Mouse (Mus musculus) hindbrain, embryonic 16.5 days (tissue): Measurements from ENCODE around the gene Crebzf. TPM values are rescaled to one million over a fixed set of nuclear protein-coding genes. Genes with fewer than 3 reads are reported as not detected.

Source experiments
- ATAC-seq: fragments of 200-750 bp; cut with Nextera tagmentation; 2 replicates; pipeline ENCODE4 v1.8.0; 2017; ENCODE audit warnings: moderate TSS enrichment, moderate library complexity
- H3K27ac ChIP-seq: fragments of 300-500 bp; sonication (generic); 2 replicates; pipeline ENCODE4 v1.5.1; 2014; ENCODE audit warnings: low read depth, mild to moderate bottlenecking, control low read depth, low read length, moderate library complexity
- H3K27me3 ChIP-seq: fragments of 300-500 bp; sonication (generic); replicated peaks from 2 replicates; pipeline ENCODE4 v1.6.1; 2014; ENCODE audit warnings: low read length; ENCODE audit not compliant: control insufficient read depth, insufficient read depth
- H3K36me3 ChIP-seq: fragments of 300-500 bp; sonication (generic); 2 replicates; pipeline ENCODE4 v1.6.1; 2014; ENCODE audit warnings: mild to moderate bottlenecking, low read length, moderate library complexity, mixed read lengths; ENCODE audit not compliant: control insufficient read depth, insufficient read depth
- H3K4me1 ChIP-seq: fragments of 300-500 bp; sonication (generic); 2 replicates; pipeline ENCODE4 v1.6.1; 2014; ENCODE audit warnings: low read depth, low read length; ENCODE audit not compliant: control insufficient read depth, insufficient read depth
- H3K4me2 ChIP-seq: fragments of 300-500 bp; sonication (generic); 2 replicates; pipeline ENCODE4 v1.6.1; 2014; ENCODE audit warnings: mild to moderate bottlenecking, low read length, control low read depth, moderate library complexity
- H3K4me3 ChIP-seq: fragments of 300-500 bp; sonication (generic); 2 replicates; pipeline ENCODE4 v1.5.1; 2014; ENCODE audit warnings: mild to moderate bottlenecking, low read length, control low read depth, moderate library complexity
- H3K9ac ChIP-seq: fragments of 300-500 bp; sonication (generic); 2 replicates; pipeline ENCODE4 v1.6.1; 2014; ENCODE audit warnings: low read depth, mild to moderate bottlenecking, control low read depth, low read length, moderate library complexity
- H3K9me3 ChIP-seq: fragments of 300-500 bp; sonication (generic); 2 replicates; pipeline ENCODE4 v1.6.1; 2014; ENCODE audit warnings: mild to moderate bottlenecking, low read length, moderate library complexity; ENCODE audit not compliant: control insufficient read depth
- WGBS: fragments of 180-500 bp; shearing (Covaris S2); extraction: QIAGEN DNeasy Blood & Tissue Kit; methylation state at CpG from one replicate; pipeline ENCODE4 v1.1.7; 2014; 5-methylcytosine and 5-hydroxymethylcytosine counted together
- polyA plus RNA-seq: library from polyadenylated mRNA; unstranded; fragments of >200 nt; fragmentation: Nextera tagmentation; extraction: Ambion mirVana; gene quantifications from 2 replicates; pipeline ENCODE4 v1.2.1, GENCODE M21; 2015

Crebzf gene
- polyA plus RNA-seq, 1 experiment from 2014 or later: 17.0 TPM

DNA sequence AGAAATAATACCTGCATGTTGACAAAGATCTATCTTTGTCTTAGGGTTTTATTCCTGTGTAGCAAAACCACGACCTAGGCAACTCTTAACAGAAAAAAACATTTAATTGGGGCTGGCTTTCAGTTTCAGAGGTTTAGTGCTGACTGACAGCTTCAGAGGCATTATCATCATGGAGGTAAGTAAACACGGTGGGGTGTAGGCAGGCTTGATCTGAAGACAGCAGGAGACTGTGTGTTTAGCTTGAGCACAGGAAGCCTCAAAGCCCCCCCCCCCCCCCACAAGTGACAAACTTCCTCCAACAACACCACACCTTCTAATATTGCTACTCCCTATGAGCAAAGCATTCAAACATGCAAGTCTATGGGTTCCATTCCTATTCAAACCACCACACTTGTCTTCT lies 31.0 kb downstream of the Crebzf start:
- 77% methylated on average over 2 of the region's 2 CpGs for WGBS
- Histone ChIP-seq H3K27ac (no peak overlapping the region), H3K9me3 (no peaks in the 10 kb centered on the region), H3K27me3 (no peaks in the 10 kb centered on the region), H3K4me2 (no peak overlapping the region), H3K4me1 (peaks cover 7% of the 10 kb centered on the region), H3K9ac (no peak overlapping the region), H3K36me3 (peaks cover 10% of the 10 kb centered on the region), H3K4me3 (no peak overlapping the region)
- no peak for ATAC-seq

DNA sequence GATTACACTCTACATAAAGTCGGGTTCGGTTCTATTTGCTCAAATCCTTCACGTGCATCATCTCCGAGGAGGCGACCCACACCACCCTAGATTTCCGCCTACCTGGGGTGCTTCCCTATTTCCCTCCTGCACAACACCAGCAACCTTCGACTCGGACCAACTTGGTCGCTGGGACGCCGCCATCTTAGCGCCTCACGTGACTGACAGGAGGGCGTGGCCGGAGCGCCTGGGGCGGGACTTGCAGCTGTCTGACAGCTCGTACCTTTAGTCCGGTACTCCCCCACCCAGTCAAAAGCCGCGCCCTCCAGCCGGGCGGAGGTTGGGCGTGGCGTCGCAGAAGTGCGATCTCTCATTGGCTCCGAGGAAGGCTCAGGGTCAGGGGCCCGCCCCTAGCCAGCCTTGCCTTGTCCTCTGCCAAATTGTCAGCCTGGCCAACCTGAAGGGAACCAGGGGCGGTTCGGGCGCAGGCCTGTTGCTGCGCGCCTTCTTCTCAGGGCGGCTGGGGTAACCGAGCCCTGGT lies 33.3 kb downstream of the Crebzf start, which contains the start of gene Tmem126b:
Gene Tmem126b (minus strand): TSS at position 209 of the 520 bp plus-strand sequence.
- Histone ChIP-seq H3K9ac (peak within 1 kb of the TSS; percentile 78), H3K27me3 (no peaks in the 10 kb centered on the region), H3K9me3 (no peaks in the 10 kb centered on the region), H3K4me1 (peaks cover 7% of the 10 kb centered on the region), H3K27ac (peak within 1 kb of the TSS; percentile 92), H3K36me3 (no peaks in the 10 kb centered on the region), H3K4me2 (peak within 1 kb of the TSS; percentile 82), H3K4me3 (peak within 1 kb of the TSS; percentile 59)
- WGBS: under 1% methylated on average over 31 of the region's 36 CpGs
- ATAC-seq: peak; percentile 100

DNA sequence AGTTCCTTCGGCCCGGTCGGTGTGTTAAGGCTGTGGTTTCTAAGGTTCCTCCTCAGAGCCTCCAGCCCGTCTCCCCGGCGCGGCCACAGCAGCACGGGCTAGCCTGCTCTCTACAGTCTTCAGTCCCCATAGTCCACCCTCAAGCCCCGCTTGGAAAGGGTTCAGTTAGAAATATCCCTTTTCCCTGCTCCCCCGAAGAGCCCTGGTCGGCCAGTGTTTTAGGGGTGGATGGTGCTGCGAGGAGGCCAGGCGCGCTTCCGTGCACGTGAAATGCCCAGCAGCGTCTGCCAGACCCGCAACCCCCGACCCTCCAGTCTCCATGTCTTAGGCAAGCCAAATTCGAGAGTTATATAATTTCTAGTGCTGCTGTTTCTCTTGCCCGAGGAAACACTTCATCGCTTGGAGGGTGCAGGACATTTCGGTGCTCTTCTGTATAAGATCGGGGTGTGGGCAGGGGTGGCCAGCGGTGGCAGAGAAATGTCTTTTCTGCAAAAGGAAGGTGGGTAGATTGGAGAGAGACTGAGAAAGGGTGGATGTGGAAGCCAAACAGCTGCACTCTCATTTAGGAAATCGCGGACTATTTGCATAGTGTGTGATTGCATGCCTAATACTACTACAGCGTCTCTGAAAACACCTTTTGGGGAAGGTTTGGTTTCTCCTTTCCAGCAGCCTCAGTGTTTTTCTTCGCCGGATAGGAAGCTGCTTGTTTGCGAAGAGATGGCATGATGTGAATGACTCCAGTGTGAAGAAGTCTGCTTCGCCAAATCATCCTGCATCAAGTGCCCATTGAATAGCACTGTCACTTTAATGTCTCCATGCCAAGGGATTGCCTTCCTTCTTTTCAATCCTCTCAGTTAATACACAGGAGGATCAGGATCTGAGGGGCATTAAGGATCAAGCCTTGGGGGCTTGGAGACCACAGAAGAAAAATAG lies 34.0 kb downstream of the Crebzf start, which contains the start of gene Dlg2:
Gene Dlg2 (plus strand): TSS at position 360 of the 933 bp plus-strand sequence.
- Histone ChIP-seq H3K36me3 (no peaks in the 10 kb centered on the region), H3K4me2 (peak within 1 kb of the TSS; percentile 82), H3K27me3 (no peaks in the 10 kb centered on the region), H3K9me3 (no peaks in the 10 kb centered on the region), H3K27ac (peak within 1 kb of the TSS; percentile 92), H3K9ac (peak within 1 kb of the TSS; percentile 78), H3K4me3 (peak within 1 kb of the TSS; percentile 59), H3K4me1 (peaks cover 7% of the 10 kb centered on the region)
- ATAC-seq: no peak
- under 1% methylated on average over 30 of the region's 32 CpGs for WGBS

DNA sequence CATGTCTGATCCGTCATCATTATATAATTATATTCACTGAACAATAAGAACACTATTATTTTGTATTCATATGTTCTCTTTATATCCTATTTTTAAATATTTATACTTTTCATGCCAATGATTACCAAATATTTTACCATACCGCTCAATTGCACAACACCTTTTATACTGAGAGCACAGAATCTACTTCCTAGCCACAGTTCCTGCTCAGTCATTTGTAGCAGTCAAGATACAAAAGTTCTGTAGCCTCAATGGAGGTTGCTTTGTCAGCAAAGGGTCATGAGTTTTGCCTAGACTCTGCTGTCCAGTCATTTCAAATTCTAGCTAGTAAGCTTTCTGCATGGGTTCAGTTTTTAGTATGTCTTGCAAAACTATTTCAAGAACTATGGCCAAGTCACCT lies 40.1 kb downstream of the Crebzf start:
- WGBS: 88% methylated on average over 2 of the region's 2 CpGs
- no peaks in the 10 kb centered on the region for H3K36me3 ChIP-seq
- H3K27me3 ChIP-seq: no peaks in the 10 kb centered on the region
- H3K4me1 ChIP-seq: no peaks in the 10 kb centered on the region
- no peak overlapping the region for H3K4me3 ChIP-seq
- no peak for ATAC-seq
- no peaks in the 10 kb centered on the region for H3K9me3 ChIP-seq
- no peak overlapping the region for H3K27ac ChIP-seq
- H3K9ac ChIP-seq: no peak overlapping the region
- H3K4me2 ChIP-seq: no peak overlapping the region

Other genes starting within 250 kb of the Crebzf start
- not detected in 2 replicates for gene Ccdc83, start 177.0 kb upstream of the Crebzf start, polyA plus RNA-seq
- 7.8 and 7.9 TPM in 2 replicates for gene Sytl2, start 140.5 kb upstream of the Crebzf start, polyA plus RNA-seq
- gene Ccdc89, start 16.2 kb upstream of the Crebzf start, polyA plus RNA-seq: 1.5 and 2.1 TPM in 2 replicates
- 123 and 136 TPM in 2 replicates for gene Tmem126a, start 14.5 kb downstream of the Crebzf start, polyA plus RNA-seq
- gene Tmem126b, start 33.3 kb downstream of the Crebzf start, polyA plus RNA-seq: 48.0 and 48.1 TPM in 2 replicates
- 25.5 and 28.3 TPM in 2 replicates for gene Dlg2, start 33.9 kb downstream of the Crebzf start, polyA plus RNA-seq